Mouse (Mus musculus) G1E (cell line): ENCODE measurements around the gene Olfr187.

Source experiments
- CTCF ChIP-seq: IDR thresholded peaks from 2 replicates; pipeline ENCODE4 v1.5.1; 2012; ENCODE audit warnings: low read depth, low read length, inconsistent platforms, mixed read lengths
- GATA1 ChIP-seq: IDR thresholded peaks from 2 replicates; pipeline ENCODE4 v1.6.1; 2012; ENCODE audit warnings: borderline replicate concordance, low read length, inconsistent platforms, mixed read lengths
- POLR2AphosphoS5 ChIP-seq: IDR thresholded peaks from 2 replicates; pipeline ENCODE4 v1.6.1; 2012; ENCODE audit warnings: low read depth, low read length, inconsistent platforms; ENCODE audit not compliant: insufficient replicate concordance

DNA sequence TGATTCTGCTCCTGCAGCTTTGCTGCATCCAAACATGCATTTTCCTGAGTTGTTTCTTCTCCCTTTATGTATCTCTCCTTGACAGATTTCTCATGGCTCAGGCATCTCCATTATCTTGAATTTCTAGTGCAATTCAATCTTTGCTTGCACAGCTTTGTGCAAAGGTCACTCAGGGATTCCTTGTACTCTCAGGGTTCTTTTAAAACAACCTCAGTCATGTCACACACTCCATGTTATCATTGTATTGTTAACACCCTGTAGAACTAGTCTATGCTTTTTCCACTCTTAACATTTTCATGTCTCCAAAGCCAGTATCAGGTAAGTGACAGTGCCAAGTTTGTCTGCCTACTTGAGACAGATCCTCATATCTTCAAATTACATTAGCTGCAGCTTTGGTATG, 32.2 kb upstream of the Olfr187 start:
- no peak for TF ChIP-seq CTCF
- TF ChIP-seq POLR2AphosphoS5 = no peak
- no peak for TF ChIP-seq GATA1
